Mouse (Mus musculus): Measurements from ENCODE around the gene Lemd2. TPM values are rescaled to one million over a fixed set of nuclear protein-coding genes. Genes with fewer than 3 reads are reported as not detected.
A peak's percentile ranks its signal among the peaks of the same experiment; 100 is the strongest.
"Not testable (repeated sequence)": the region's sequence is repeated elsewhere in the genome, so short reads cannot be mapped to it uniquely, and the experiment has no call there.

Gene Lemd2
- polyA plus RNA-seq, 1 experiment from 2014 or later, result 7.7 TPM

- Histone ChIP-seq H3K9ac (no peak overlapping the region), H3K9me3 (no peaks in the 10 kb centered on the region), H3K36me3 (no peaks in the 10 kb centered on the region), H3K4me3 (no peak overlapping the region), H3K4me1 (peaks cover 38% of the 10 kb centered on the region), H3K4me2 (no peak overlapping the region), H3K27me3 (replicated peaks) (peaks cover 35% of the 10 kb centered on the region), H3K27ac (replicated peaks) (peak overlapping the region; percentile 46)
- no peak for ATAC-seq (ENCODE audit: extremely low read depth, insufficient number of reproducible peaks, low FRiP score, low TSS enrichment)
- 82% methylated on average over 5 of the region's 5 CpGs for WGBS
Measured at GRCm38 (mm10) chr17:27239941-27240340, 35.7 kb upstream of the Lemd2 start.

- Histone ChIP-seq H3K27ac (replicated peaks) (no peak overlapping the region), H3K4me2 (no peak overlapping the region), H3K9me3 (no peaks in the 10 kb centered on the region), H3K27me3 (replicated peaks) (peaks cover 41% of the 10 kb centered on the region), H3K9ac (no peak overlapping the region), H3K4me1 (peaks cover 34% of the 10 kb centered on the region), H3K4me3 (no peak overlapping the region), H3K36me3 (no peaks in the 10 kb centered on the region)
- WGBS, result 59% methylated on average over 8 of the region's 8 CpGs
- no peak for ATAC-seq (ENCODE audit: extremely low read depth, insufficient number of reproducible peaks, low FRiP score, low TSS enrichment)
Measured at GRCm38 (mm10) chr17:27238637-27239036, 34.4 kb upstream of the Lemd2 start.

GRCm38 (mm10) chr17:27237731-27238130 lies 33.5 kb upstream of the Lemd2 start:
- Histone ChIP-seq H3K27ac (replicated peaks) (no peak overlapping the region), H3K4me2 (no peak overlapping the region), H3K9me3 (no peaks in the 10 kb centered on the region), H3K27me3 (replicated peaks) (peaks cover 47% of the 10 kb centered on the region), H3K4me3 (no peak overlapping the region), H3K36me3 (no peaks in the 10 kb centered on the region), H3K4me1 (peaks cover 30% of the 10 kb centered on the region), H3K9ac (no peak overlapping the region)
- no peak for ATAC-seq (ENCODE audit: extremely low read depth, insufficient number of reproducible peaks, low FRiP score, low TSS enrichment)
- WGBS, result 62% methylated on average over 8 of the region's 8 CpGs

GRCm38 (mm10) chr17:27233298-27233697 lies 29.0 kb upstream of the Lemd2 start:
- Histone ChIP-seq H3K36me3 (no peaks in the 10 kb centered on the region), H3K9ac (no peak overlapping the region), H3K4me2 (no peak overlapping the region), H3K27ac (replicated peaks) (no peak overlapping the region), H3K4me3 (no peak overlapping the region), H3K4me1 (no peaks in the 10 kb centered on the region), H3K27me3 (replicated peaks) (peaks cover 77% of the 10 kb centered on the region), H3K9me3 (no peaks in the 10 kb centered on the region)
- 75% methylated on average over 7 of the region's 7 CpGs for WGBS
- ATAC-seq (ENCODE audit: extremely low read depth, insufficient number of reproducible peaks, low FRiP score, low TSS enrichment), result no peak

- ATAC-seq (ENCODE audit: extremely low read depth, insufficient number of reproducible peaks, low FRiP score, low TSS enrichment), result no peak
- no peak overlapping the region for H3K4me3 ChIP-seq
- no peaks in the 10 kb centered on the region for H3K36me3 ChIP-seq
- WGBS, result 73% methylated on average over 3 of the region's 3 CpGs
- H3K4me1 ChIP-seq, result no peaks in the 10 kb centered on the region
- peaks cover 77% of the 10 kb centered on the region for H3K27me3 ChIP-seq (replicated peaks)
- H3K4me2 ChIP-seq, result no peak overlapping the region
- H3K9ac ChIP-seq, result no peak overlapping the region
- H3K9me3 ChIP-seq, result no peaks in the 10 kb centered on the region
- H3K27ac ChIP-seq (replicated peaks), result no peak overlapping the region
Measured at GRCm38 (mm10) chr17:27232176-27232575, 27.9 kb upstream of the Lemd2 start.

GRCm38 (mm10) chr17:27231586-27231985 lies 27.3 kb upstream of the Lemd2 start:
- H3K4me3 ChIP-seq; ATAC-seq (ENCODE audit: extremely low read depth, insufficient number of reproducible peaks, low FRiP score, low TSS enrichment); H3K27ac ChIP-seq (replicated peaks); H3K4me2 ChIP-seq; H3K4me1 ChIP-seq; H3K9ac ChIP-seq; H3K36me3 ChIP-seq; H3K9me3 ChIP-seq: not testable (repeated sequence)
- H3K27me3 ChIP-seq (replicated peaks), result peaks cover 77% of the 10 kb centered on the region
- 88% methylated on average over 4 of the region's 4 CpGs for WGBS

- ATAC-seq (ENCODE audit: extremely low read depth, insufficient number of reproducible peaks, low FRiP score, low TSS enrichment), result no peak
Measured at GRCm38 (mm10) chr17:27231146-27231503, 26.9 kb upstream of the Lemd2 start.

GRCm38 (mm10) chr17:27230455-27231145 lies 26.3 kb upstream of the Lemd2 start:
- no peak for ATAC-seq (ENCODE audit: extremely low read depth, insufficient number of reproducible peaks, low FRiP score, low TSS enrichment)

More at GRCm38 (mm10) chr17:27231146-27231503, 26.9 kb upstream of the Lemd2 start:
- H3K27me3 ChIP-seq (replicated peaks), result peaks cover 77% of the 10 kb centered on the region
- H3K27ac ChIP-seq (replicated peaks), result no peak overlapping the region
- H3K9ac ChIP-seq, result no peak overlapping the region
- 42% methylated on average over 6 of the region's 6 CpGs for WGBS
- H3K4me1 ChIP-seq, result no peaks in the 10 kb centered on the region
- no peak overlapping the region for H3K4me2 ChIP-seq
- H3K4me3 ChIP-seq, result no peak overlapping the region
- H3K36me3 ChIP-seq, result no peaks in the 10 kb centered on the region
- no peaks in the 10 kb centered on the region for H3K9me3 ChIP-seq

GRCm38 (mm10) chr17:27229710-27230454 lies 25.6 kb upstream of the Lemd2 start:
- 31% methylated on average over 14 of the region's 14 CpGs for WGBS
- no peak overlapping the region for H3K4me2 ChIP-seq
- no peak for ATAC-seq (ENCODE audit: extremely low read depth, insufficient number of reproducible peaks, low FRiP score, low TSS enrichment)

More at GRCm38 (mm10) chr17:27230455-27231145, 26.3 kb upstream of the Lemd2 start:
- H3K27me3 ChIP-seq (replicated peaks), result peaks cover 78% of the 10 kb centered on the region
- H3K9ac ChIP-seq, result no peak overlapping the region
- no peak overlapping the region for H3K27ac ChIP-seq (replicated peaks)
- H3K4me3 ChIP-seq, result no peak overlapping the region
- H3K36me3 ChIP-seq, result no peaks in the 10 kb centered on the region
- no peaks in the 10 kb centered on the region for H3K4me1 ChIP-seq
- H3K9me3 ChIP-seq, result no peaks in the 10 kb centered on the region
- WGBS, result 48% methylated on average over 8 of the region's 8 CpGs
- no peak overlapping the region for H3K4me2 ChIP-seq

GRCm38 (mm10) chr17:27228216-27228915 lies 24.1 kb upstream of the Lemd2 start:
- Histone ChIP-seq H3K4me1 (no peaks in the 10 kb centered on the region), H3K4me2 (no peak overlapping the region), H3K4me3 (no peak overlapping the region), H3K27ac (replicated peaks) (no peak overlapping the region), H3K9me3 (no peaks in the 10 kb centered on the region), H3K27me3 (replicated peaks) (peaks cover 82% of the 10 kb centered on the region), H3K9ac (no peak overlapping the region), H3K36me3 (no peaks in the 10 kb centered on the region)
- no peak for ATAC-seq (ENCODE audit: extremely low read depth, insufficient number of reproducible peaks, low FRiP score, low TSS enrichment)
- WGBS, result 20% methylated on average over 11 of the region's 11 CpGs

More at GRCm38 (mm10) chr17:27229710-27230454, 25.6 kb upstream of the Lemd2 start:
- H3K9me3 ChIP-seq, result no peaks in the 10 kb centered on the region
- H3K27ac ChIP-seq (replicated peaks), result no peak overlapping the region
- H3K4me1 ChIP-seq, result no peaks in the 10 kb centered on the region
- H3K4me3 ChIP-seq, result no peak overlapping the region
- H3K36me3 ChIP-seq, result no peaks in the 10 kb centered on the region
- H3K9ac ChIP-seq, result no peak overlapping the region
- H3K27me3 ChIP-seq (replicated peaks), result peaks cover 79% of the 10 kb centered on the region

- Histone ChIP-seq H3K4me1 (no peaks in the 10 kb centered on the region), H3K36me3 (no peaks in the 10 kb centered on the region), H3K9ac (no peak overlapping the region), H3K4me3 (no peak overlapping the region), H3K27me3 (replicated peaks) (peaks cover 73% of the 10 kb centered on the region), H3K27ac (replicated peaks) (no peak overlapping the region), H3K9me3 (no peaks in the 10 kb centered on the region), H3K4me2 (no peak overlapping the region)
- no peak for ATAC-seq (ENCODE audit: extremely low read depth, insufficient number of reproducible peaks, low FRiP score, low TSS enrichment)
- 49% methylated on average over 7 of the region's 7 CpGs for WGBS
Measured at GRCm38 (mm10) chr17:27227258-27227657, 23.0 kb upstream of the Lemd2 start.

Data from heart, embryonic 13.5 days (tissue).